Mouse (Mus musculus): Measurements from ENCODE around the gene Gm2000. TPM values are rescaled to one million over a fixed set of nuclear protein-coding genes. Genes with fewer than 3 reads are reported as not detected.
"Not testable (repeated sequence)": the region's sequence is repeated elsewhere in the genome, so short reads cannot be mapped to it uniquely, and the experiment has no call there.

The Gm2000 gene
- total RNA-seq (2022) = 100 to 1,000 TPM; 332 to 421 (median 371) TPM

DNA sequence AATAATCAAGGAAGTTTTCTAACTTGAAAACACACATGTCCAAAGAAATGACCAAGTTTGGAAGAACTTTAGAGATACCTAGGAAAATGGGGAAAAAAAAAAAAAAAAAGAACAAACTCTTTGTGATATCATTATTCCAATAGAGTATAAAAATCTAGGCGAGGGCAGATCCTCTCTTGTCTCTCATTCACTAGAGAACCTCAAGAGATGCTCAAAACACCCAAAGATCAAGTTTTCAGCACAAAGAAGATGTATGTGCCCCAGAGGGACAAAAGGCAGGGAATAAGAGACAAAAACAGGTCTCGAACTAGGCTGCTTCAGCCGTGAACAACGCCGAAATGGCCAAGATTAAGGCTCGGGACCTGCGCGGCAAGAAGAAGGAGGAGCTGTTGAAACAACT is at the start of gene Gm2000:
Gene Gm2000, plus strand, starts transcription at position 301 of the 400 bp plus-strand sequence.
- DNase-seq (ENCODE audit: low spot score in 2 of 2) = no peak

DNA sequence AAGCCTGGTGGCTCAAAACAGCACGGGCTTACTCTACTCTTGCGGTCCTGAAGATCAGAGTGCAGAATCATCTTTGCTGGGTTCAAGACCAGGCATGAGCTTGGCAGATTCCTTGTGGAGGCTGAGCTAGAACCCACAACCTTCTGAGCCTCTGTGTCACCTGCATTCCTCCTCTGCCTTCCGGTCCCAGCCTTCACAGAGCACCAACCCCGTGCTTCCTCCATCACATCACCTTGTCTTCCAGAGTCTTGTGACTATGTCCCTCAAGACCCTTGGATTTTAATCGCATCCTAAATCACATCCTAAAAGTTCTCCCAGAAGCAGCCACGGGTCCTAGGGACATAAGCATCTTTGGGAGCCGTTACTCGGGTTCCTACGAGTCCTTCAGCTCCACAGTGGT is 42.7 kb upstream of the Gm2000 start:
- DNase-seq (ENCODE audit: low spot score in 2 of 2) = no peak

DNA sequence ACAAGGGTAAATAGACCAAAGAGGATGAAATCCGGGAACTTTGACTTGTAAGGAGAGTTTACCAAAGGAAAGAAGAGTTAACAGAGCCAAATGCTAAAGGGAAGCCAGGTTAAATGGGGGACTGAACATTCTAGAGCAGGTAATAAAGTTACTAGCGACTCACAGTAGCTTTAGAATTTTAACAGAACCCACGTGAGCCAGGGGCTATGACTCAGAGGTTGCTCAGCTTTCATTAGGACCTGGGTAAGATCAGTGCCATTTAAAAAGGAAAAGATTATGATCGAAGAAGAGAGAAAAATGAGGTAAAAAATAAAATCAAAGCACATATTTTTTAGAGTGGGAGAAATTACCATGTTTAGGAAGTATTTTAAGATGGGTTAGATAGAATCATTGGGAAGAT is 25.0 kb upstream of the Gm2000 start:
- no peak for DNase-seq (ENCODE audit: low spot score in 2 of 2)

DNA sequence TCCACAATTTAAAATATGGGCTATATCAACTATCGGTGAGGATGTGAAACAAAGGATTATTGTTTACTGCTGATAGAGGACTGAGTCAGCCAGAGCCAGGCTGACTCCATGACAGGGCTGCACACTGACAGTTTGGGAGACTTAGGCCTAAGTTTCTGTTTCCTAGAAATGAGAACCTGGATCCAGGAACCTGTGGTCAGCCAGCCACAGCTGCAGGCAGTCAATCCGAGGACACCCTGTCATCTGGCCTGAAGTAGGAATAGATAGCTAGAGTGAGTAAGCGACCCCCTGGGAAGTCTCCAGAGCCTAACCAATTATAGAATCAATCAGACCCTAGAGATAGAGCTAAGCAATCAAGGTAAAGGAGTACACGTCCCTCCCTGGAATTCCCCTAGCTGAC is 21.4 kb upstream of the Gm2000 start:
- no peak for DNase-seq (ENCODE audit: low spot score in 2 of 2)

DNA sequence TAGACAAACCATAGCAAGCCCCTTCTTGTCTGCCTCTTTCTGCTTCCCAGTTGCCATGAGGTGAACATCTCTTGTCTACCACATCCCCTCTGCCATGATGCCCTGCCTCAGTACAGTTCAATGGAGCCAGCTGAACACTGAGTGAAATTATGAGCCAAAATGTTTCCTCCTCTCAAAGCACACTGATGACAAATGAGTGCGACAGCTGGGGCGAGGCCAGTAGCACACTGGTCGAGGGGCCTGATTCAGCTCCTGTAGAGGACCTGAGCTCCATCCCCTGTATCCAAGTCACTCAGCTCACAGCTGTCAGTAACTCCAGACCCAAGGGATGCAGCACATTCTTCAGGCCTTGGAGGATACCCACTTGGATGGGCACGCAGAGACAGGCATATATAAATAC is 20.2 kb upstream of the Gm2000 start:
- DNase-seq (ENCODE audit: low spot score in 2 of 2) = no peak

DNA sequence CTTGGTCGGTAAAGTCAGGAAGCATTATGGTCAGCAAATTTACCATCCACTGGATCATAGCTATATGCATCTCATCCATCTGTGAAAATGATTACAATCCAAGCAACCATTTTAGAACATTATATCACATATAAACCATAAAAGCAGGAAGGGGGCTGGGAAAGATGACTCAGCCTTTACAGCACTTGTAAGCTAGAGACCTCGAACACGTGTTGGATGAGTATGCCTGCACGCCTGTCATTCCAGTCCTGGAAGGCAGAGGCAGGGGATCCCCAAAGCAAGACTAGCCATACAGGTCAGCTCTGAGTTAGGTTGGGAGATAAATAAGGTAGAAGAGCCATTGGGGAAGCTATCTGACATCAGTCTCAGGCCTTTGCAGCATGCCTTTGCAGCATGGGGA is 16.8 kb upstream of the Gm2000 start:
- no peak for DNase-seq (ENCODE audit: low spot score in 2 of 2)

DNA sequence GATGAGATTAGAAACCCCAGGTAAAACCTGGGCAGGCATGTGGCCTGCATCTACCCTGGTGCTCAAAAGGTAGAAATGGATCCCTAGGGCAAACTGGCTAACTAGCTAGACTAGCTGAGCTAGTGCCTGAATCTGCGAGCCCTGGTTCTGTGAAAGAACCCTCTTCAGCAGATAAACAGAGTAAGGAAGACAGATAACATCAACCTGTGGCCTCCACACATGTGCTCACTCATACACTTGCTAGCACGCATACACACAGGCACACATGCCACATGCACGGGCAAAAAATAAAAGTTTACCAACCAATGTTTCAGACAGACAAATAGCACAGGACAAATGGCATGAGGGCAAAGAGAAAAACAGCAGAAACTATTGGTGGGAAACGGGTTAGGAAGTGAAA is 15.4 kb upstream of the Gm2000 start:
- DNase-seq (ENCODE audit: low spot score in 2 of 2) = no peak

DNA sequence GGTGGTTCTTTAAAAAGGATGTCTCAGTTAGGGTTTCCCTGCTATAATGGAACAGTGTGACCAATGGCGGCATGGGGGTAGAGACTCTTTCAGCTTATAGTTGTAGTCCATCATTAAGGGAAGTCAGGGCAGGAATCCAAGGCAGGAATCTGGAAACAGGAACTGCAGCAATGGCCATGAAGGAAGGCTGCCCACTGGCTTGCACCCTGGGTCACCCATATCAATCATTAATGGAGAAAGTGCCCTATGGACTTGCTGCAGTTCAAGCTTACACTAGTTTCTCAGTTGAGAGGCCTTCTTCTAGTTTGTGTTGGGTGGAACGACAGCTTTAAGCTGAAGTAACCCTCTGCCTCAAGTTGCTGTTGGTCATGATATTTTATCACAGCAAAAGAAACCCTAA is 13.4 kb upstream of the Gm2000 start:
- no peak for DNase-seq (ENCODE audit: low spot score in 2 of 2)

DNA sequence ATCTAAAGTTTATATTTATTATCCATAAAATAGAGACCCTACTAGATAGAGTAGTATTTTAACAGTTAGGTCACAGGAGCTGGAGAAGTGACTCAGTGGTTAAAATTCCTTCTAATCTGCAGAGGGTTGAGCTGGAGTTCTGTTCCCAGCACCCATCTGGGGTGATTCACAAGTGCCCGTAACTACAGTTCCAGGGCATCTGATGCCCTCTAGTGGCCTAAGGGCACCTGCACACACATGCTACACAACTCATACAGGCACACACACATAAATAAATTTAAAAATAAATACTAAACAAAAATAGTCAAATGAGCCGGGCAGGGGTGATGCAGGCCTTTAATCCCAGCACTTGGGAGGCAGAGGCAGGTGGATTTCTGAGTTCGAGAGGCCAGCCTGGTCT is 15.4 kb downstream of the Gm2000 start:
- DNase-seq (ENCODE audit: low spot score in 2 of 2) = no peak

DNA sequence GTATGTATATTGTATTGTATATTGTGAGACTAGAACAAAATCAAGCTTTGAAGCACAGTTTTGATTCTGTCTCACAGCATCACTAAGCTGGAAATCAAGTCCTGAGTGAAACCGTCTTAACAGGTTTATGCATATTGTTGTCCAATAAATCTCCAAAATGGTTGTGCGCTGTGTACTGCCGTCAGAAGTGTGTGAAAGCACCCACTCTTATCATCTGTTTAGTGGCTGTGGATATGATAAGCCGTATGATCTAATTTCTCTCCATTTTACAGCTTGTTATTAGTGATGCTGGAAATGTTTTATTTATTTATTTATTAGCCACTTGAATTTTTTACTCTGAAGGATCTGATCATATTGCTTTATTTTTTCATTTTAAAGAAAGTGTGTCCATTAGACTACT is 20.4 kb downstream of the Gm2000 start:
- DNase-seq (ENCODE audit: low spot score in 2 of 2) = no peak

DNA sequence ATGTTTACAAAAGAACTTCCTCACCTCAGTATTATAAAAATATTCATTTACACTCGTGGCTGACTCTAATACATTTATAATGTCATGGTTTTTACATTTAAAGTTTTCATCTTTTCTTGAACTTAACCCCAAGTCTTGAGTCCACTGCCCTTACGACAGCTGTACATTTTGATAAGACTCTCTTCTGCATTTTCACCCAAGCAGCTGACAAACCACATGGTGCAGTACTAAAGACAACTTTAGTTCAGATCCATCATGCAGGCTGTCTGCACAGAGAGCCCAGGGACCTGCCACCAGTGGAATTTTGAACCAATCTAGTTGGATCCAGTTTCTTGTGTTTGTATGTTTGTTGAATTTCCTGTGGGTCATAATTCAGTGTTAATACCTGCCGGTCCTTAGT is 21.0 kb downstream of the Gm2000 start:
- no peak for DNase-seq (ENCODE audit: low spot score in 2 of 2)

DNA sequence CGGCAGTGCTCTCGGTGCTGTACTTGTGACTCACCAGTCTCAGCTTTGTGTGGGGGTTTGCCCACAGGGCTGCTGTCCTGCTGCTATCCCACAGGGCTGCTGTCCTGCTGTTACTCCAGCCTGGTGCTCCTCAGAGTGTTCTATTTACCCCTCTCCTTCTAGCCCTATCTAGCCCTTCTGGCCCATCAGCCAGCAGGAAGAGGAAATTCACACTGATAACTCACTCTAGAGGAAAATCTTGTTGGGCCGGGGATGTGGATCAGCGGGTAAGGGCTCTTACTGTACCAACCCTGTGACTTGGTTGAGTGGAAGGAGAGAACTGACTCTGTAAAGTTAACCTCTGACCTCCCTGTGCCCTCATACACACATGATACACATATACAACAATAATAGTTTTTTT is 27.3 kb downstream of the Gm2000 start:
- DNase-seq (ENCODE audit: low spot score in 2 of 2) = no peak

DNA sequence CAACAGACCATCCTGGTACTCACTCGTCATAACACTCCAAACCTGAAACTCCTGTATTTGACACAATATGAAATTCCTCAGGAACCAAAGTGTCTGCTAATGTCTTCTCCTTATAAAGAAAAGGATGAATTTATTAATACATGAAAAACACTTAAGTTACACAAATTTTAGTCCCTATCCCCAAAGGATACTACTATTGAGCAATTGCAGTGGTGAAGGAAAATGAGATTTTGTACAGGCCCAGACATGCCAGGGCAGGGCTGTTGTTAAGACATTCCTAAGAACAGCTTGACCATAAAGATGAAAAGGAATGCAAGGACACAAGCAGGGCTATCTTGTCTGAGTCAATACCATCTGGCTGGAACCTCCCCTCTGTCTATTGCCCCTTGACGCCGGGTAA is 34.3 kb downstream of the Gm2000 start:
- DNase-seq (ENCODE audit: low spot score in 2 of 2) = not testable (repeated sequence)

DNA sequence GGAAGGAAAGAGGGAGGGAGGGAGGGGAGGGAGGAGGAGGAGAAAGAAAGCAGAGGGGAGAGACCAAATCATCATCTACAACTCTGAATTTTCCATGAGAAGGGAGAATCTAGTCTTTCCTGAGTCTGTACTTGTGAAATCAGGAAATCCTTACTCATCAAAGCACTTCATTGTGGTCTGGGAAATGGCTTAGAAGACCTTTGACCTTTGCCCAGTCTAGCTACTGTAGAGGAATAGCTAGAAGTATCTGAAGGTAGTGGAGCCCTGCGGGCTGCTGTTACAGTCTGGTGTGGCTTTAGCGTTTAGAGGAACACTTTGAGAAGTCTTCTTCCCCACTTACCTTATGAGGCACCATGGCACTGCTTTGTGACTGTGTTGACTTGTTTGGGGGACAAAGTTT is 36.7 kb downstream of the Gm2000 start:
- DNase-seq (ENCODE audit: low spot score in 2 of 2) = no peak

DNA sequence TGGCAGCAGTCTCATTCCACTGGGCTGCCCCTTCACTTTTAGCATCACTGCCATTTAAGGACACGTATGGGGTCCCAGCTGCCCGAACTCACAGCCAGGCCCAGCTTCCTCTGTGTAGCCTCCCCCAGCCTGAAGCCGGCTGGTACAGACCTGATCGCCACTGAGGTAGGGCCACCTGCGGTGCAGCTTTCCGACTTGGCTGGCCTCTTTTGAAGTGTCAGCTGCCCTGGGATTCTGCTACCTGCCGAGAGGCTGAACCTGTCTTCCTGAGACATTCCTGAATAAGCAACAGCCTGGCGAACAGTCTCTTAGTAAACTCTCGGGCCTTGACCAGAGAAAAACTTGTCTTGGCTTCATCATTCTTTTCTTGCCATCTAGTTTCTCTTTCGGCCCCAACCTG is 37.4 kb downstream of the Gm2000 start:
- DNase-seq (ENCODE audit: low spot score in 2 of 2) = no peak

DNA sequence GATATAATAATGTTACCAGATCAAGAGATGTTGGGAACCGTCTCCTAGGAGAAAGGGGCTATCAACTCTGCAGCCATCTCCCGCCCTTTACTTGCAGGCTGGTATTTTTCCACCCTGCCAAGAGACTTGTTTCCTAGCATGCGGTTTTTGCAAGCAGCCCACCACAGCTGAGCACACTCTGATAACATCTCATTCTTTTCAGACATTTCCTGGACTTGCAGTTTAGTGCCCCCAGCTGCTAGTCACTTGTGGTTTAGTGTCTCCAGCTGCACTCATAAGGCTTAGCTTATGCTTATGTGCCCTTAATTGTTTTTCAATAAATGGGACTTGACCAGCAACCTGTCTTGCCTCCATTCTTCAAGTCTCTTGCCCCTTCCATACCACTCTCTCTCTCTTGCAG is 42.2 kb downstream of the Gm2000 start:
- DNase-seq (ENCODE audit: low spot score in 2 of 2) = no peak

DNA sequence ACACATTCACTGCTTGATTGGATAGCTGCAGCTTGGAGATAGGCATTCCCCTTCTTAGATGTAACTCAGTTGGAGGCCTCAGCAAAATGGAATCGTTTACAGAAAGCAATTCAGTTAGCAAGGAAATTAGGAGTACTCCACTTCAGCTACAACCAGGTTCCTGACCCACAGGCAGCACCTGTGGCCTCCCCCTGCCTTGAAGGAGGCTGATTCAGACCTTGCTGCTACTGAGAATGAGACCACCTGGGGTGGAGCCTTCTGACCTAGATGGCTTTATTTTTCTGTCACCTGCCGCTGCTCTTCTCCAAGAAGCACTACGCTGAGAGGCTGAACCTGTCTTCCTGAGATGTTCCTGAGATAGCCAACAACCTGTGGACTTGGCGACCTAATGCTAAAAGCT is 42.7 kb downstream of the Gm2000 start:
- DNase-seq (ENCODE audit: low spot score in 2 of 2) = no peak

Other genes starting within 250 kb of the Gm2000 start
- gene Fam163a, start 161.0 kb upstream of the Gm2000 start, total RNA-seq (2022) = 1 to 10 TPM; 6.9 to 8.0 (median 7.4) TPM
- gene Tdrd5, start 62.4 kb upstream of the Gm2000 start, total RNA-seq (2022) = 1 to 10 TPM; 2.6 to 2.8 (median 2.6) TPM
- gene Nphs2, start 55.3 kb upstream of the Gm2000 start, total RNA-seq (2022) = under 1 TPM; 0.30 to 0.71 (median 0.52) TPM
- under 1 TPM; 0.15 to 0.70 (median 0.32) TPM for gene Axdnd1, start 55.1 kb downstream of the Gm2000 start, total RNA-seq (2022)
- gene Soat1, start 108.3 kb downstream of the Gm2000 start, total RNA-seq (2022) = 10 to 100 TPM; 45.3 to 61.8 (median 49.9) TPM
- 10 to 100 TPM; 40.3 to 52.2 (median 46.6) TPM for gene Gm10031, start 158.0 kb downstream of the Gm2000 start, total RNA-seq (2022)
- gene Abl2, start 192.7 kb downstream of the Gm2000 start, total RNA-seq (2022) = 10 to 100 TPM; 58.0 to 62.1 (median 60.6) TPM

All from left cerebral cortex, adult 8-10 months (tissue).